Mouse (Mus musculus): ENCODE measurements around the gene Esyt1. TPM values are rescaled to one million over a fixed set of nuclear protein-coding genes. Genes with fewer than 3 reads are reported as not detected.

Esyt1 gene
- total and polyA plus RNA-seq, 2 experiments: 7.9 to 12.8 TPM

GRCm38 (mm10) chr10:128535206-128535605, 9.5 kb upstream of the Esyt1 start:
- Histone ChIP-seq H3K27me3 (ENCODE audit: control insufficient read depth, insufficient read depth, low read length) (no peaks in the 10 kb centered on the region), H3K4me3 (ENCODE audit: insufficient read depth, low read depth, low read length) (no peak overlapping the region), H3K36me3 (ENCODE audit: control insufficient read depth, insufficient read depth, low read length) (no peaks in the 10 kb centered on the region), H3K27ac (replicated peaks; ENCODE audit: insufficient read depth, low read depth, low read length) (no peak overlapping the region), H3K79me2 (ENCODE audit: control insufficient read depth, insufficient read depth, low read length) (no peaks in the 10 kb centered on the region), H3K4me1 (ENCODE audit: control insufficient read depth, insufficient read depth, low read length) (no peaks in the 10 kb centered on the region), H3K9ac (ENCODE audit: low read depth, low read length) (no peak overlapping the region)
- 84% methylated on average over 2 of the region's 2 CpGs for WGBS
- no peak for TF ChIP-seq POLR2A (IDR thresholded peaks at IDR 0.05; ENCODE audit: extremely low read depth, insufficient read depth, low read length)
- no peak for TF ChIP-seq CTCF (IDR thresholded peaks at IDR 0.05; ENCODE audit: low read depth, low read length)
- no peak for DNase-seq (ENCODE audit: extremely low read depth, low read depth, low spot score)

GRCm38 (mm10) chr10:128526366-128527356, 990 bp upstream of the Esyt1 start:
- Histone ChIP-seq H3K27ac (replicated peaks; ENCODE audit: insufficient read depth, low read depth, low read length) (peak overlapping the region; percentile 5; the same call in 1 of the 2 replicates), H3K27me3 (ENCODE audit: control insufficient read depth, insufficient read depth, low read length) (no peaks in the 10 kb centered on the region), H3K9ac (ENCODE audit: low read depth, low read length) (peak overlapping the region; percentile 62), H3K4me3 (ENCODE audit: insufficient read depth, low read depth, low read length) (peak overlapping the region; percentile 42), H3K4me1 (ENCODE audit: control insufficient read depth, insufficient read depth, low read length) (no peaks in the 10 kb centered on the region; the same call in 1 of the 2 replicates), H3K36me3 (ENCODE audit: control insufficient read depth, insufficient read depth, low read length) (no peaks in the 10 kb centered on the region), H3K79me2 (ENCODE audit: control insufficient read depth, insufficient read depth, low read length) (no peaks in the 10 kb centered on the region)
- DNase-seq (ENCODE audit: extremely low read depth, low read depth, low spot score): no peak
- no peak for TF ChIP-seq POLR2A (IDR thresholded peaks at IDR 0.05; ENCODE audit: extremely low read depth, insufficient read depth, low read length)
- no peak for TF ChIP-seq CTCF (IDR thresholded peaks at IDR 0.05; ENCODE audit: low read depth, low read length)
- 30% methylated on average over 28 of the region's 28 CpGs for WGBS

GRCm38 (mm10) chr10:128524732-128525662, 674 bp downstream of the Esyt1 start:
- H3K4me1 ChIP-seq (ENCODE audit: control insufficient read depth, insufficient read depth, low read length): no peaks in the 10 kb centered on the region; the same call in 1 of the 2 replicates
- H3K79me2 ChIP-seq (ENCODE audit: control insufficient read depth, insufficient read depth, low read length): no peaks in the 10 kb centered on the region
- no peaks in the 10 kb centered on the region for H3K36me3 ChIP-seq (ENCODE audit: control insufficient read depth, insufficient read depth, low read length)
- 6% methylated on average over 58 of the region's 58 CpGs for WGBS
- peak overlapping the region; percentile 62 for H3K4me3 ChIP-seq (ENCODE audit: insufficient read depth, low read depth, low read length)
- no peak for DNase-seq (ENCODE audit: extremely low read depth, low read depth, low spot score)
- no peaks in the 10 kb centered on the region for H3K27me3 ChIP-seq (ENCODE audit: control insufficient read depth, insufficient read depth, low read length)
- TF ChIP-seq CTCF (IDR thresholded peaks at IDR 0.05; ENCODE audit: low read depth, low read length) (no peak), POLR2A (IDR thresholded peaks at IDR 0.05; ENCODE audit: extremely low read depth, insufficient read depth, low read length) (no peak)
- H3K9ac ChIP-seq (ENCODE audit: low read depth, low read length): peak overlapping the region; percentile 73
- H3K27ac ChIP-seq (replicated peaks; ENCODE audit: insufficient read depth, low read depth, low read length): no peak overlapping the region

DNA sequence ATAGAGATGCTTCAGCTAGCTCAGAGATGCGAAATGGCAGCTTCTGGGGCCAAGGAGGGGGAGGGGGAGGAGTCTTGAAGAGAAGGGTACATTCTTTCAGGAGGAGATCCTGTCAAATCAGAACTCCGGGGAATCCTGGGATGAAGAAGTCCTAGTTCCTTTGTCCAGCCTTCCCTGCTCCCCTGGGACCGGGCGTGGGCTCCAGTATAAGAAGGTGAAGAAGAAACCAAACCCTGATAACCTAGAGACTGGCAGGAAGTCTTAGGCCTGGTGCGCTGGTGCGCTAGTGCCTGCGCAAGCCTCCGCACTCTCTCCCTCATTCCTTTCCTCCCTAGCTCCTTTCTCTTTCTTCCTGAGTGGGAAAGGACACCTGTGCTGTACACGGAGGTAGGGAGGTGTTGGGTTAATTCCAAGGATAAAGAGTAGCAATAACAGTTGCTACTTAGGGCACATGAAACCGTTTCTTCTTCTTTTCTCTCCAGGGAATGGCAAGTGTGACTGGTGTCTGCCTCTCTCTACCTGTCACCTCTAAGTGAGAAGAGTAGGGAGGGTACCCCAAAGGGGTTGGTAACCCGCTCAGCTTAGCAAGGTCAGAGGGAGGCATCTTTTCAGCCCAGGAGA, 1.4 kb downstream of the Esyt1 start:
- no peaks in the 10 kb centered on the region for H3K27me3 ChIP-seq (ENCODE audit: control insufficient read depth, insufficient read depth, low read length)
- TF ChIP-seq POLR2A (IDR thresholded peaks at IDR 0.05; ENCODE audit: extremely low read depth, insufficient read depth, low read length): no peak
- no peak for TF ChIP-seq CTCF (IDR thresholded peaks at IDR 0.05; ENCODE audit: low read depth, low read length)
- peak overlapping the region; percentile 62 for H3K4me3 ChIP-seq (ENCODE audit: insufficient read depth, low read depth, low read length)
- H3K27ac ChIP-seq (replicated peaks; ENCODE audit: insufficient read depth, low read depth, low read length): no peak overlapping the region
- H3K79me2 ChIP-seq (ENCODE audit: control insufficient read depth, insufficient read depth, low read length): no peaks in the 10 kb centered on the region
- H3K4me1 ChIP-seq (ENCODE audit: control insufficient read depth, insufficient read depth, low read length): no peaks in the 10 kb centered on the region; the same call in 1 of the 2 replicates
- peak overlapping the region; percentile 73; the same call in 1 of the 2 replicates for H3K9ac ChIP-seq (ENCODE audit: low read depth, low read length)
- H3K36me3 ChIP-seq (ENCODE audit: control insufficient read depth, insufficient read depth, low read length): no peaks in the 10 kb centered on the region
- DNase-seq (ENCODE audit: extremely low read depth, low read depth, low spot score): no peak
- WGBS: 81% methylated on average over 11 of the region's 11 CpGs

- H3K4me1 ChIP-seq (ENCODE audit: control insufficient read depth, insufficient read depth, low read length): no peaks in the 10 kb centered on the region; the same call in 1 of the 2 replicates
- H3K4me3 ChIP-seq (ENCODE audit: insufficient read depth, low read depth, low read length): no peak overlapping the region
- no peaks in the 10 kb centered on the region for H3K27me3 ChIP-seq (ENCODE audit: control insufficient read depth, insufficient read depth, low read length)
- no peak for DNase-seq (ENCODE audit: extremely low read depth, low read depth, low spot score)
- no peak for TF ChIP-seq CTCF (IDR thresholded peaks at IDR 0.05; ENCODE audit: low read depth, low read length)
- TF ChIP-seq POLR2A (IDR thresholded peaks at IDR 0.05; ENCODE audit: extremely low read depth, insufficient read depth, low read length): no peak
- no peaks in the 10 kb centered on the region for H3K79me2 ChIP-seq (ENCODE audit: control insufficient read depth, insufficient read depth, low read length)
- no peak overlapping the region for H3K27ac ChIP-seq (replicated peaks; ENCODE audit: insufficient read depth, low read depth, low read length)
- 90% methylated on average over 6 of the region's 6 CpGs for WGBS
- no peak overlapping the region for H3K9ac ChIP-seq (ENCODE audit: low read depth, low read length)
- no peaks in the 10 kb centered on the region; the same call in 1 of the 2 replicates for H3K36me3 ChIP-seq (ENCODE audit: control insufficient read depth, insufficient read depth, low read length)
Measured at GRCm38 (mm10) chr10:128522351-128522750, 3.3 kb downstream of the Esyt1 start.
